Mouse (Mus musculus) CH12.LX (cell line): ENCODE measurements around the gene Cd5. TPM values are rescaled to one million over a fixed set of nuclear protein-coding genes. Genes with fewer than 3 reads are reported as not detected.

Source experiments
- DNase-seq: peaks from one replicate; pipeline ENCODE4 v3.0.0-alpha.2; 2013; ENCODE audit errors: extremely low read depth
- H3K27ac ChIP-seq: 2 replicates; pipeline ENCODE4 v1.5.1; 2012; ENCODE audit warnings: low read depth, mild to moderate bottlenecking, control low read depth, moderate library complexity; ENCODE audit not compliant: insufficient read depth
- H3K27me3 ChIP-seq: replicated peaks from 2 replicates; pipeline ENCODE3; 2012; ENCODE audit warnings: inconsistent platforms
- H3K36me3 ChIP-seq, 2 experiments: replicated peaks in 1 of 2; 2 replicates each; pipeline versions ENCODE3 to v1.6.1; 2012; ENCODE audit warnings: inconsistent platforms in 1 of 2, low read length in 1 of 2, mild to moderate bottlenecking in 1 of 2, mixed read lengths in 1 of 2, moderate library complexity in 1 of 2; ENCODE audit not compliant: control insufficient read depth in 1 of 2, insufficient read depth in 1 of 2
- H3K4me1 ChIP-seq, 2 experiments: 2 replicates each; pipeline ENCODE4 v1.6.1; 2012; ENCODE audit warnings: inconsistent platforms in 1 of 2, moderate library complexity in 1 of 2; ENCODE audit not compliant: insufficient read depth in 2 of 2, control insufficient read depth in 1 of 2
- H3K4me2 ChIP-seq: 2 replicates; pipeline ENCODE4 v1.6.1; 2012; ENCODE audit warnings: low read depth, mild to moderate bottlenecking, control low read depth; ENCODE audit not compliant: poor library complexity, insufficient read depth, severe bottlenecking
- H3K4me3 ChIP-seq, 3 experiments: fragments of 150-350 bp in 1 of 3; sonication (generic) in 1 of 3; replicated peaks in 1 of 3; 2 replicates each; pipeline versions ENCODE3 to v1.5.1; 2011 to 2012; ENCODE audit warnings: low read depth in 2 of 3, low read length in 2 of 3, mild to moderate bottlenecking in 2 of 3, moderate library complexity in 2 of 3, control low read depth in 1 of 3, improper control_type of control experiment in 1 of 3, inconsistent platforms in 1 of 3, mixed read lengths in 1 of 3; ENCODE audit not compliant: poor library complexity in 1 of 3
- H3K79me2 ChIP-seq: replicated peaks from 2 replicates; pipeline ENCODE4 v1.6.1; 2012; ENCODE audit warnings: mild to moderate bottlenecking, moderate library complexity; ENCODE audit not compliant: control insufficient read depth, poor library complexity, insufficient read depth, severe bottlenecking; ENCODE audit errors: extremely low read depth
- H3K9ac ChIP-seq: 2 replicates; pipeline ENCODE4 v1.6.1; 2012; ENCODE audit warnings: low read depth, mild to moderate bottlenecking, control low read depth, moderate library complexity; ENCODE audit not compliant: insufficient read depth
- H3K9me3 ChIP-seq: replicated peaks from 2 replicates; pipeline ENCODE3; 2012; ENCODE audit warnings: low read length, inconsistent platforms, mixed read lengths
- BHLHE40 ChIP-seq: IDR thresholded peaks from 2 replicates; pipeline ENCODE4 v1.6.1; 2011; ENCODE audit warnings: mild to moderate bottlenecking, low read depth, low read length, improper control_type of control experiment
- CHD1 ChIP-seq: IDR thresholded peaks from 2 replicates; pipeline ENCODE4 v1.6.1; 2012; ENCODE audit warnings: low read depth, low read length, improper control_type of control experiment, inconsistent platforms
- CTCF ChIP-seq, 2 experiments: IDR thresholded peaks in 1 of 2; conservative IDR thresholded peaks in 1 of 2; 2 replicates each; pipeline ENCODE4 v1.5.1; 2011 to 2012; ENCODE audit warnings: low read depth in 2 of 2, low read length in 2 of 2, improper control_type of control experiment in 1 of 2, inconsistent platforms in 1 of 2, mild to moderate bottlenecking in 1 of 2, moderate library complexity in 1 of 2
- EP300 ChIP-seq: IDR thresholded peaks from 2 replicates; pipeline ENCODE4 v1.6.1; 2011; ENCODE audit warnings: low read length, improper control_type of control experiment
- ETS1 ChIP-seq: conservative IDR thresholded peaks from 2 replicates; pipeline ENCODE4 v1.6.1; 2012; ENCODE audit warnings: low read depth, mild to moderate bottlenecking, inconsistent platforms, low read length, improper control_type of control experiment, moderate library complexity
- GABPA ChIP-seq: IDR thresholded peaks from 2 replicates; pipeline ENCODE4 v1.6.1; 2012; ENCODE audit warnings: low read depth, low read length, improper control_type of control experiment, inconsistent platforms; ENCODE audit not compliant: insufficient replicate concordance
- IRF4 ChIP-seq: IDR thresholded peaks from 2 replicates; pipeline ENCODE4 v1.6.1; 2014; ENCODE audit warnings: low read depth, mild to moderate bottlenecking, inconsistent platforms, low read length, improper control_type of control experiment
- JUN ChIP-seq: IDR thresholded peaks from 2 replicates; pipeline ENCODE4 v1.6.1; 2011; ENCODE audit warnings: low read depth, mild to moderate bottlenecking, low read length, improper control_type of control experiment, moderate library complexity; ENCODE audit not compliant: insufficient read depth
- JUND ChIP-seq: conservative IDR thresholded peaks from 2 replicates; pipeline ENCODE4 v1.6.1; 2011; ENCODE audit warnings: low read depth, low read length, improper control_type of control experiment
- KAT2A ChIP-seq: IDR thresholded peaks from 2 replicates; pipeline ENCODE4 v1.6.1; 2012; ENCODE audit warnings: low read length, improper control_type of control experiment, inconsistent platforms; ENCODE audit not compliant: insufficient replicate concordance
- MAFK ChIP-seq: IDR thresholded peaks from 2 replicates; pipeline ENCODE4 v1.6.1; 2011; ENCODE audit warnings: low read length, improper control_type of control experiment; ENCODE audit not compliant: insufficient replicate concordance
- MAZ ChIP-seq: IDR thresholded peaks from 2 replicates; pipeline ENCODE4 v1.6.1; 2012; ENCODE audit warnings: low read depth, mild to moderate bottlenecking, inconsistent platforms, low read length, improper control_type of control experiment, moderate library complexity
- MEF2A ChIP-seq: IDR thresholded peaks from 2 replicates; pipeline ENCODE4 v1.6.1; 2014; ENCODE audit warnings: low read depth, mild to moderate bottlenecking, inconsistent platforms, low read length, improper control_type of control experiment, borderline replicate concordance
- MYC ChIP-seq: IDR thresholded peaks from 2 replicates; pipeline ENCODE4 v1.6.1; 2011; ENCODE audit warnings: low read depth, mild to moderate bottlenecking, improper control_type of control experiment, low read length
- NRF1 ChIP-seq: IDR thresholded peaks from 2 replicates; pipeline ENCODE4 v1.6.1; 2014; ENCODE audit warnings: low read depth, mild to moderate bottlenecking, inconsistent platforms, low read length, improper control_type of control experiment, moderate library complexity
- POLR2A ChIP-seq: IDR thresholded peaks from 2 replicates; pipeline ENCODE4 v1.6.1; 2011; ENCODE audit warnings: low read depth, mild to moderate bottlenecking, improper control_type of control experiment, low read length
- POLR2AphosphoS2 ChIP-seq: IDR thresholded peaks from 2 replicates; pipeline ENCODE4 v1.6.1; 2011; ENCODE audit warnings: low read depth, low read length, improper control_type of control experiment
- RAD21 ChIP-seq: IDR thresholded peaks from 2 replicates; pipeline ENCODE4 v1.6.1; 2011; ENCODE audit warnings: low read depth, mild to moderate bottlenecking, low read length, improper control_type of control experiment, moderate library complexity
- RCOR1 ChIP-seq: conservative IDR thresholded peaks from 2 replicates; pipeline ENCODE4 v1.6.1; 2012; ENCODE audit warnings: low read depth, mild to moderate bottlenecking, inconsistent platforms, low read length, improper control_type of control experiment
- SIN3A ChIP-seq: IDR thresholded peaks from 2 replicates; pipeline ENCODE4 v1.6.1; 2012; ENCODE audit warnings: low read length, improper control_type of control experiment, inconsistent platforms
- SMC3 ChIP-seq: IDR thresholded peaks from 2 replicates; pipeline ENCODE4 v1.6.1; 2011; ENCODE audit warnings: low read depth, low read length, improper control_type of control experiment
- TBP ChIP-seq: conservative IDR thresholded peaks from 2 replicates; pipeline ENCODE4 v1.6.1; 2011; ENCODE audit warnings: low read depth, low read length, improper control_type of control experiment
- TCF12 ChIP-seq: IDR thresholded peaks from 2 replicates; pipeline ENCODE4 v1.6.1; 2014; ENCODE audit warnings: low read depth, mild to moderate bottlenecking, inconsistent platforms, low read length, improper control_type of control experiment
- USF1 ChIP-seq: IDR thresholded peaks from 2 replicates; pipeline ENCODE4 v1.6.1; 2014; ENCODE audit warnings: low read depth, mild to moderate bottlenecking, inconsistent platforms, low read length, improper control_type of control experiment
- USF2 ChIP-seq: conservative IDR thresholded peaks from 2 replicates; pipeline ENCODE4 v1.6.1; 2011; ENCODE audit warnings: low read depth, low read length, improper control_type of control experiment
- ZC3H11A ChIP-seq: IDR thresholded peaks from 2 replicates; pipeline ENCODE4 v1.6.1; 2012; ENCODE audit warnings: low read depth, mild to moderate bottlenecking, inconsistent platforms, low read length, improper control_type of control experiment
- ZMIZ1 ChIP-seq: IDR thresholded peaks from 2 replicates; pipeline ENCODE4 v1.6.1; 2012; ENCODE audit warnings: low read depth, mild to moderate bottlenecking, inconsistent platforms, low read length, improper control_type of control experiment
- ZNF384 ChIP-seq: IDR thresholded peaks from 2 replicates; pipeline ENCODE4 v1.6.1; 2012; ENCODE audit warnings: low read depth, low read length, improper control_type of control experiment, inconsistent platforms
- dilution Hi-C: fragments of 300-500 bp; cut with MboI; formaldehyde crosslinking; loops from 2 replicates; pipeline ENCODE4 v1.14.3; 2020; ENCODE audit warnings: low sequenced_read_pairs; ENCODE audit not compliant: extremely low pct_unique_long_range_greater_than_20kb, extremely low pct_ligation_motif_present
- in situ Hi-C: fragments of 300-500 bp; cut with MboI; formaldehyde crosslinking; loops from 3 replicates; pipeline ENCODE4 v1.14.3; 2019; ENCODE audit warnings: low sequenced_read_pairs, low pct_ligation_motif_present, low pct_unique_long_range_greater_than_20kb, mixed read lengths
- polyA plus RNA-seq: library from polyadenylated mRNA; unstranded; fragments of >175 nt; gene quantifications from 2 replicates; pipeline ENCODE4 v1.2.1, GENCODE M21; 2012; ENCODE audit warnings: low read depth; ENCODE audit not compliant: insufficient read length
- total RNA-seq, 2 experiments: library from RNA; depleted of rRNA; stranded (reverse); fragments of 300-350 nt in 1 of 2; fragments of >200 nt in 1 of 2; gene quantifications; 2 replicates each; pipeline ENCODE4 v1.2.3; 2012 to 2014

Cd5 gene
- total and polyA plus RNA-seq, 3 experiments: 8.7 to 51.4 (median 17.7) TPM

GRCm38 (mm10) chr19:10763381-10764031, 24.7 kb upstream of the Cd5 start:
- no peaks in the 10 kb centered on the region for H3K9me3 ChIP-seq
- H3K9ac ChIP-seq: peak overlapping the region; percentile 33; the same call in 1 of the 2 replicates
- TF ChIP-seq MAFK: no peak
- 0 out of 2 replicates have a peak, but pooled peaks have one; percentile 18 for TF ChIP-seq ZNF384
- no peak for TF ChIP-seq MEF2A
- TF ChIP-seq POLR2AphosphoS2: no peak
- TF ChIP-seq ETS1: peak; percentile 6; the same call in 1 of the 2 replicates
- peak; percentile 6; the same call in 1 of the 2 replicates for TF ChIP-seq IRF4
- TF ChIP-seq KAT2A: no peak
- no peak for TF ChIP-seq POLR2A
- no peak for TF ChIP-seq USF2
- no peak for TF ChIP-seq EP300
- TF ChIP-seq JUND: no peak
- no peak for TF ChIP-seq ZMIZ1
- peak; percentile 32; the same call in 1 of the 2 replicates for TF ChIP-seq TCF12
- TF ChIP-seq JUN: no peak
- TF ChIP-seq SIN3A: no peak
- TF ChIP-seq BHLHE40: peak; percentile 96
- TF ChIP-seq CHD1: no peak
- no peak for TF ChIP-seq ZC3H11A
- TF ChIP-seq TBP: no peak
- no peak for TF ChIP-seq CTCF (conservative IDR thresholded peaks at IDR 0.05 in 1 of 2, IDR thresholded peaks at IDR 0.05 in 1 of 2; ENCODE audit: low read depth in 2 of 2, low read length in 2 of 2)
- TF ChIP-seq SMC3: no peak
- TF ChIP-seq MYC: no peak
- TF ChIP-seq GABPA: no peak
- TF ChIP-seq MAZ: peak; percentile 40; the same call in 1 of the 2 replicates
- no peak for TF ChIP-seq RCOR1
- no peak for TF ChIP-seq RAD21
- no peak for TF ChIP-seq USF1
- no peak for TF ChIP-seq NRF1
- no peak for DNase-seq
- no peaks in the 10 kb centered on the region for H3K79me2 ChIP-seq
- H3K4me1 ChIP-seq: peaks cover 38 to 87% of the 10 kb centered on the region in 2 experiments
- in situ Hi-C loops (no loop called here), dilution Hi-C loops (no loop called here)
- peak overlapping the region in 1 of 3 experiments; percentile 43 for H3K4me3 ChIP-seq
- H3K4me2 ChIP-seq: peak overlapping the region; percentile 87
- H3K27ac ChIP-seq: peak overlapping the region; percentile 61
- H3K27me3 ChIP-seq: no peaks in the 10 kb centered on the region
- H3K36me3 ChIP-seq: peaks cover 0 to 60% of the 10 kb centered on the region in 2 experiments
